Mouse (Mus musculus): Measurements from ENCODE around the gene Map3k10. TPM values are rescaled to one million over a fixed set of nuclear protein-coding genes. Genes with fewer than 3 reads are reported as not detected.
A peak's percentile ranks its signal among the peaks of the same experiment; 100 is the strongest.

Map3k10 gene
- 5.7 and 6.9 TPM in 2 replicates for polyA plus RNA-seq (2014; fragmentation: Nextera tagmentation; extraction: Ambion mirVana)

GRCm38 (mm10) chr7:27674522-27675221 is at the start of gene Map3k10:
Gene Map3k10, minus strand, starts transcription at chr7:27674598.
- H3K9me3 ChIP-seq (replicated peaks; ENCODE audit: control insufficient read depth, low read length): no peaks in the 10 kb centered on the region
- WGBS: under 1% methylated on average over 30 of the region's 31 CpGs

GRCm38 (mm10) chr7:27721951-27722350 is 47.6 kb upstream of the Map3k10 start:
- Histone ChIP-seq H3K9ac (replicated peaks; ENCODE audit: low read length) (no peak overlapping the region), H3K4me2 (ENCODE audit: low read depth, low read length) (no peak overlapping the region), H3K27ac (replicated peaks; ENCODE audit: low read depth, low read length) (no peak overlapping the region), H3K9me3 (replicated peaks; ENCODE audit: control insufficient read depth, low read length) (no peaks in the 10 kb centered on the region), H3K36me3 (replicated peaks; ENCODE audit: control insufficient read depth, insufficient read depth, low read depth, low read length) (no peaks in the 10 kb centered on the region), H3K4me1 (ENCODE audit: control insufficient read depth, insufficient read depth, low read length) (no peaks in the 10 kb centered on the region), H3K4me3 (ENCODE audit: low read depth, low read length) (no peak overlapping the region), H3K27me3 (ENCODE audit: control insufficient read depth, insufficient read depth, low read length) (no peaks in the 10 kb centered on the region)
- WGBS: 93% methylated on average over 8 of the region's 8 CpGs
- DNase-seq (ENCODE audit: low spot score) (no peak), ATAC-seq (replicated peaks; ENCODE audit: insufficient number of reproducible peaks, low FRiP score, low TSS enrichment, low read depth) (no peak)

More at GRCm38 (mm10) chr7:27674522-27675221, at the start of gene Map3k10:
- H3K4me3 ChIP-seq (ENCODE audit: low read depth, low read length): peak within 1 kb of the TSS; percentile 89
- H3K27me3 ChIP-seq (ENCODE audit: control insufficient read depth, insufficient read depth, low read length): no peaks in the 10 kb centered on the region
- ATAC-seq (replicated peaks; ENCODE audit: insufficient number of reproducible peaks, low FRiP score, low TSS enrichment, low read depth) (peak; percentile 97), DNase-seq (ENCODE audit: low spot score) (peak; percentile 96)
- peak within 1 kb of the TSS; percentile 86 for H3K9ac ChIP-seq (replicated peaks; ENCODE audit: low read length)
- no peaks in the 10 kb centered on the region for H3K36me3 ChIP-seq (replicated peaks; ENCODE audit: control insufficient read depth, insufficient read depth, low read depth, low read length)
- no peaks in the 10 kb centered on the region; the same call in 1 of the 2 replicates for H3K4me1 ChIP-seq (ENCODE audit: control insufficient read depth, insufficient read depth, low read length)
- peak within 1 kb of the TSS; percentile 100 for H3K4me2 ChIP-seq (ENCODE audit: low read depth, low read length)
- H3K27ac ChIP-seq (replicated peaks; ENCODE audit: low read depth, low read length): peak within 1 kb of the TSS; percentile 73

- 81% methylated on average over 7 of the region's 7 CpGs for WGBS
- no peaks in the 10 kb centered on the region for H3K27me3 ChIP-seq (ENCODE audit: control insufficient read depth, insufficient read depth, low read length)
- ATAC-seq (replicated peaks; ENCODE audit: insufficient number of reproducible peaks, low FRiP score, low TSS enrichment, low read depth) (no peak), DNase-seq (ENCODE audit: low spot score) (no peak)
- no peak overlapping the region for H3K9ac ChIP-seq (replicated peaks; ENCODE audit: low read length)
- H3K9me3 ChIP-seq (replicated peaks; ENCODE audit: control insufficient read depth, low read length): no peaks in the 10 kb centered on the region
- no peak overlapping the region for H3K27ac ChIP-seq (replicated peaks; ENCODE audit: low read depth, low read length)
- H3K4me2 ChIP-seq (ENCODE audit: low read depth, low read length): no peak overlapping the region
- H3K36me3 ChIP-seq (replicated peaks; ENCODE audit: control insufficient read depth, insufficient read depth, low read depth, low read length): no peaks in the 10 kb centered on the region
- no peaks in the 10 kb centered on the region for H3K4me1 ChIP-seq (ENCODE audit: control insufficient read depth, insufficient read depth, low read length)
- H3K4me3 ChIP-seq (ENCODE audit: low read depth, low read length): no peak overlapping the region
Measured at GRCm38 (mm10) chr7:27710402-27710801, 36.0 kb upstream of the Map3k10 start.

GRCm38 (mm10) chr7:27696711-27697110 is 22.3 kb upstream of the Map3k10 start:
- Histone ChIP-seq H3K9me3 (replicated peaks; ENCODE audit: control insufficient read depth, low read length) (no peaks in the 10 kb centered on the region), H3K4me1 (ENCODE audit: control insufficient read depth, insufficient read depth, low read length) (no peaks in the 10 kb centered on the region), H3K4me2 (ENCODE audit: low read depth, low read length) (no peak overlapping the region), H3K36me3 (replicated peaks; ENCODE audit: control insufficient read depth, insufficient read depth, low read depth, low read length) (no peaks in the 10 kb centered on the region), H3K4me3 (ENCODE audit: low read depth, low read length) (no peak overlapping the region), H3K9ac (replicated peaks; ENCODE audit: low read length) (no peak overlapping the region), H3K27ac (replicated peaks; ENCODE audit: low read depth, low read length) (no peak overlapping the region), H3K27me3 (ENCODE audit: control insufficient read depth, insufficient read depth, low read length) (no peaks in the 10 kb centered on the region)
- no peak for DNase-seq (ENCODE audit: low spot score)
- 31% methylated on average over 3 of the region's 3 CpGs for WGBS
- ATAC-seq (replicated peaks; ENCODE audit: insufficient number of reproducible peaks, low FRiP score, low TSS enrichment, low read depth): no peak

GRCm38 (mm10) chr7:27691076-27691475 is 16.7 kb upstream of the Map3k10 start:
- WGBS: 35% methylated on average over 5 of the region's 5 CpGs
- H3K27me3 ChIP-seq (ENCODE audit: control insufficient read depth, insufficient read depth, low read length): no peaks in the 10 kb centered on the region

GRCm38 (mm10) chr7:27688815-27689612 is 14.6 kb upstream of the Map3k10 start, which contains the start of gene Zfp607b:
Gene Zfp607b, plus strand, starts transcription at chr7:27689340.
- Histone ChIP-seq H3K27ac (replicated peaks; ENCODE audit: low read depth, low read length) (no peak within 1 kb of the TSS; the same call in 1 of the 2 replicates), H3K27me3 (ENCODE audit: control insufficient read depth, insufficient read depth, low read length) (no peaks in the 10 kb centered on the region), H3K36me3 (replicated peaks; ENCODE audit: control insufficient read depth, insufficient read depth, low read depth, low read length) (no peaks in the 10 kb centered on the region), H3K4me3 (ENCODE audit: low read depth, low read length) (peak within 1 kb of the TSS; percentile 46), H3K9ac (replicated peaks; ENCODE audit: low read length) (peak within 1 kb of the TSS; percentile 57), H3K4me1 (ENCODE audit: control insufficient read depth, insufficient read depth, low read length) (peaks cover 2% of the 10 kb centered on the region; the same call in 1 of the 2 replicates), H3K9me3 (replicated peaks; ENCODE audit: control insufficient read depth, low read length) (no peaks in the 10 kb centered on the region), H3K4me2 (ENCODE audit: low read depth, low read length) (peak within 1 kb of the TSS; percentile 58)
- WGBS: 1% methylated on average over 19 of the region's 19 CpGs
- DNase-seq (ENCODE audit: low spot score) (peak; percentile 96), ATAC-seq (replicated peaks; ENCODE audit: insufficient number of reproducible peaks, low FRiP score, low TSS enrichment, low read depth) (peak; percentile 99)

More at GRCm38 (mm10) chr7:27691076-27691475, 16.7 kb upstream of the Map3k10 start:
- H3K4me1 ChIP-seq (ENCODE audit: control insufficient read depth, insufficient read depth, low read length): peaks cover 2% of the 10 kb centered on the region; the same call in 1 of the 2 replicates
- no peak overlapping the region for H3K27ac ChIP-seq (replicated peaks; ENCODE audit: low read depth, low read length)
- no peak overlapping the region for H3K4me2 ChIP-seq (ENCODE audit: low read depth, low read length)
- H3K9ac ChIP-seq (replicated peaks; ENCODE audit: low read length): no peak overlapping the region
- H3K36me3 ChIP-seq (replicated peaks; ENCODE audit: control insufficient read depth, insufficient read depth, low read depth, low read length): no peaks in the 10 kb centered on the region
- H3K4me3 ChIP-seq (ENCODE audit: low read depth, low read length): no peak overlapping the region
- no peaks in the 10 kb centered on the region for H3K9me3 ChIP-seq (replicated peaks; ENCODE audit: control insufficient read depth, low read length)
- ATAC-seq (replicated peaks; ENCODE audit: insufficient number of reproducible peaks, low FRiP score, low TSS enrichment, low read depth) (no peak), DNase-seq (ENCODE audit: low spot score) (peak; percentile 57)

GRCm38 (mm10) chr7:27688246-27688788 is 13.9 kb upstream of the Map3k10 start:
- H3K9me3 ChIP-seq (replicated peaks; ENCODE audit: control insufficient read depth, low read length): no peaks in the 10 kb centered on the region
- H3K27ac ChIP-seq (replicated peaks; ENCODE audit: low read depth, low read length): no peak overlapping the region
- peak overlapping the region; percentile 46 for H3K4me3 ChIP-seq (ENCODE audit: low read depth, low read length)
- H3K4me2 ChIP-seq (ENCODE audit: low read depth, low read length): peak overlapping the region; percentile 50
- WGBS: 41% methylated on average over 14 of the region's 14 CpGs
- H3K9ac ChIP-seq (replicated peaks; ENCODE audit: low read length): peak overlapping the region; percentile 57
- H3K4me1 ChIP-seq (ENCODE audit: control insufficient read depth, insufficient read depth, low read length): peaks cover 2% of the 10 kb centered on the region; the same call in 1 of the 2 replicates
- ATAC-seq (replicated peaks; ENCODE audit: insufficient number of reproducible peaks, low FRiP score, low TSS enrichment, low read depth): no peak
- peak; percentile 5 for DNase-seq (ENCODE audit: low spot score)
- H3K27me3 ChIP-seq (ENCODE audit: control insufficient read depth, insufficient read depth, low read length): no peaks in the 10 kb centered on the region
- no peaks in the 10 kb centered on the region for H3K36me3 ChIP-seq (replicated peaks; ENCODE audit: control insufficient read depth, insufficient read depth, low read depth, low read length)

Data from embryonic facial prominence, embryonic 11.5 days (tissue).